Mouse (Mus musculus) splenic B cell, adult 2 months (primary cell): ENCODE data around the gene Tcerg1l.

Experiments
- DNase-seq: peaks from one replicate; pipeline ENCODE4 v3.0.0-alpha.2; 2011; ENCODE audit warnings: low read depth, low spot score
- H3K27me3 ChIP-seq: 2 replicates; pipeline ENCODE4 v1.6.1; 2012; ENCODE audit warnings: mild to moderate bottlenecking, low read length, moderate library complexity, mixed read lengths; ENCODE audit not compliant: control insufficient read depth, poor library complexity, insufficient read depth, severe bottlenecking
- H3K36me3 ChIP-seq: 2 replicates; pipeline ENCODE4 v1.6.1; 2012; ENCODE audit warnings: mild to moderate bottlenecking, low read length, moderate library complexity, mixed read lengths; ENCODE audit not compliant: control insufficient read depth, poor library complexity, insufficient read depth, severe bottlenecking

Gene Tcerg1l

DNA sequence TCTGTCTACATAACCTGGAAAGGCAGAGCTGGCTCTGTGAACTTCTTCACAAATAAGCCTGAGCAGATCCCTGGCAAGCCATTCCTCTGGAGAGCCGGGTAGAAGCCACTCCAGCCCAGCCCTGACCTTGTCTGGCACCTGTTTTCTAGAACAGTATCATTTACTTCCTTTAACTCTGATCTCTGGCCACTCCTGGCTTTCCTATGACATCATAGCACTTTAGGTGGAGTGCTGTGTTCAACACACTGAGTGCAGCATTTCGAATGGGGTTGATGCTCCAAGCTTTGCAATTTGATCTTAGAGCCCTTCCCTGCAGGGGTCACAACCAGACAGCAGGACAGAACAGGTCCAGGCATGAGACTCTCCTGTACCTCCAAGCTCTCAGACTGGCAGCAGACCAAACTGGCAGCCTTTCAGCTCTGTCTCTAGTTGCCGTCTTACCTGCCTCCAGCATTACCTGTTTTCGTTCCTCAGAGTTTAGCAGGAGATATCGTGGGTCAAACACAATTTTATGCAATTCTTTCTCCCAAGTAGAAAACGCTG lies 179.9 kb downstream of the Tcerg1l start:
- H3K27me3 ChIP-seq: no peaks in the 10 kb centered on the region
- no peaks in the 10 kb centered on the region for H3K36me3 ChIP-seq
- no peak for DNase-seq

DNA sequence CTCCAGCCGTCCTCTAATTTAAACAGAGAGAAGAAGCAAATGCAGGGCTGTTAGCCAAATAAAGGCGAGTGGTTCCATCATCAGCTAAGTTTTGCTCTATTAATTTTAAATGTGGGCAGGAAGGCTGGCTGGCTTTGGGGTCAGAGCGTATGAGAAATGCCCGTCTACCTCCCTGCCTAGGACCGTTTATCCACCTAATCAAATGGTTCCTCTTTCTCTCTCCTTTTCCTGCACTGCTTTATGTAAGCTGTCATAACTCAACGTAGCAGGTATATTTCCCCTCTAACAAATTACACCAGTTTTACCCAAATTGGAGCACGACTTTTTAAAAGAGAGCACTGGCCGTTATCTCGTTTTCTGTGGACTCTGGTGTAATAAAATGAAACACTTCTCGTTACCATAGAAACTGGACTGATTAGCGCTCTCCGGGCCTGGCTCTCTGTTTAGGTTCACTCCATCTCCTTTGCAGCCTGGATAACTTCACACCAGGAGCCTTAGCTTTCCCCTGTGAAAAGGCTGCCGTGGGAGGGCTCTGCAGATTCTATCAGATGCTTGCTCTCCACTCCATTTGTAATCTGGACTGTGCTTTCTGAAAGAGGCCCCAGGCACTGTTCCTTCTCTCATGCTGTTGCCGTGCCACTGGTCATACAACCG lies 182.2 kb downstream of the Tcerg1l start:
- no peaks in the 10 kb centered on the region for H3K36me3 ChIP-seq
- DNase-seq: no peak
- H3K27me3 ChIP-seq: no peaks in the 10 kb centered on the region

DNA sequence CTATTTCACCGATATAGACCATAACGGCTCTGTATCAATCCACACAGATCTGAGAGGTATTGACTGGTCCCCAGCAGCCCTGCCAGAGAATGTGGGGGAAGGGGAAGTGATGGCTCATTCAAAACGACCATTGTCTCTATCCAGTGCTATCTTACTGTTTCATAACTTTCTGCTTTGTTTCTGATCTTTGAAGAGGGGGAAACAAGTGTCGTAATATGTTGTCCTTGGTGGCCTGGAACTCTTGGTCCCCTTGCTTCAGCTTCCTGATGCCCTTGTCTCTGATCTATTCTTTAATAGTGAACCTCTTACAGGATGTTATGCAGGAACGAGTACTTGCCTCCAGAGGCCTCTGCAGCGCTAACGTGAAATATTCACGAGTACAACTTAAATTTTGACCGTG lies 182.8 kb downstream of the Tcerg1l start:
- no peak for DNase-seq
- no peaks in the 10 kb centered on the region for H3K27me3 ChIP-seq
- no peaks in the 10 kb centered on the region for H3K36me3 ChIP-seq

DNA sequence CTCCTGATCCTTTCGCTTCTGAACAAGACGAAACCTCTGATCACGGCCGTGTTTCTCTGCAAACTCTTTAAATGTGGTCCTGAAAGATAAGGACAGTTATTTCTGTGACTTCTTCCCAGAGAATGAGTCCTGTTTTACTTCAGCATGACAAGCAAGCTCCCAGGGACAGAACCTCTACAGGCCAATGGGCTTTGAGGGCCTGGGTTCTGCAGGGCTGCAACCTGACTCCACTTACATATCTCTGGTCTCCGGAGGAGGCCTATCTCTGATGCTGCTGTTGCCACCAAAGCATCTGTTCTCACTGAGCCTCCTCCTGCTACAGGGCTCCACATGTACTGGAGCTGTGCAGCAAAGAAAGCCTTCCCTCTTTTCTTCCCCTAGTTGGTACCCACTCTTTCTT lies 187.8 kb downstream of the Tcerg1l start:
- Histone ChIP-seq H3K27me3 (no peaks in the 10 kb centered on the region), H3K36me3 (no peaks in the 10 kb centered on the region)
- no peak for DNase-seq

DNA sequence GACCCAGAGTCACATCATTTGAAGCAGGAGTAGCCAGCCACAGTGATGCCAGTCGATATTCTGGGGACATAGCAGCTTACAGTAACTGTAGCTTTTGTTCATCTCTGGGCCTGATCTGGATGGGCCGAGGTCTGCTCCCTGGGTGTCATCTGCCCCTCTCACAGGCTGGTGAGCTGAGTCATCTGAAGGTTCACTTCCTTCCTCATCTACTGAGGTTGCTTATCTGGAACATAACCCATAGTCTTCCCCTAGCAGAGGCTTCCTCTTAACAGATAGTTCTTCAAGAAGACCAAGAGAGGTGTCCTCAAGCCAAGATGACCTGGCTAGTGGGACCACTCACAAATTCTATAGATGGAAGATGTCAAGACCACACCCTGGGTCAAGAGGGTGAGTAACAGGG lies 192.4 kb downstream of the Tcerg1l start:
- no peak for DNase-seq
- H3K27me3 ChIP-seq: no peaks in the 10 kb centered on the region
- no peaks in the 10 kb centered on the region for H3K36me3 ChIP-seq

DNA sequence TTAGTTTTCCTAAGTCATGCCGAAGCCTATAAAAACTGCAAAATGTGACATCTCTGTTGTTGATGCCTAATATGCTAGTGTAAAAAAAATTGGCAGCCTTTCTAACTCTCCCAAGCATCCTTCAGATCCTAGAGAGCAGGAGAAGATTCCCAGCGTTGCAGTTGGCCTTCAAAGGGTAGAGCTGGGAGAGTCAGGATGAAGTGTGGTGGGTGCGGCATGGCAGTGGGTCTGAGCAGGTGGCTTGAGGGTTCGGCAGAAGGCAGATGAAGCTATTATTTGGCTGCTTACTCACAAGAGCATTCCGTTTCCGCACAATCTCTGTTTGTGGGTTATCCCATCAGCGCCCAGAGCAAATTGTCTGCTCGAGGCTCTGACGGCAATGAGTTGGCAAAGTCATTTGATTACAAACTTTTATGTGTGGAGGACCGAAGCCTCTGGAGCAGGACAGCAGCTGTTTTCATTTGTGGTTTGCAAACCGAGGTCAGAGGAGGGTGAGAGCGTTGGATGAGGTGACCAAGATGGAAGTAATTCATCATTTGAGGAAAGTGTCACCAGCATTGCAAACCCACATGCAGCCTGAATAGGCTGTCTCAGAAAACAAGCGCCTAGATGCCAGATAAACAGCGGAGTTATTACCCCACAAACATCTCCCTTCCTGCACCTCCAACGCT lies 195.2 kb downstream of the Tcerg1l start:
- no peak for DNase-seq
- H3K27me3 ChIP-seq: no peaks in the 10 kb centered on the region
- no peaks in the 10 kb centered on the region for H3K36me3 ChIP-seq

DNA sequence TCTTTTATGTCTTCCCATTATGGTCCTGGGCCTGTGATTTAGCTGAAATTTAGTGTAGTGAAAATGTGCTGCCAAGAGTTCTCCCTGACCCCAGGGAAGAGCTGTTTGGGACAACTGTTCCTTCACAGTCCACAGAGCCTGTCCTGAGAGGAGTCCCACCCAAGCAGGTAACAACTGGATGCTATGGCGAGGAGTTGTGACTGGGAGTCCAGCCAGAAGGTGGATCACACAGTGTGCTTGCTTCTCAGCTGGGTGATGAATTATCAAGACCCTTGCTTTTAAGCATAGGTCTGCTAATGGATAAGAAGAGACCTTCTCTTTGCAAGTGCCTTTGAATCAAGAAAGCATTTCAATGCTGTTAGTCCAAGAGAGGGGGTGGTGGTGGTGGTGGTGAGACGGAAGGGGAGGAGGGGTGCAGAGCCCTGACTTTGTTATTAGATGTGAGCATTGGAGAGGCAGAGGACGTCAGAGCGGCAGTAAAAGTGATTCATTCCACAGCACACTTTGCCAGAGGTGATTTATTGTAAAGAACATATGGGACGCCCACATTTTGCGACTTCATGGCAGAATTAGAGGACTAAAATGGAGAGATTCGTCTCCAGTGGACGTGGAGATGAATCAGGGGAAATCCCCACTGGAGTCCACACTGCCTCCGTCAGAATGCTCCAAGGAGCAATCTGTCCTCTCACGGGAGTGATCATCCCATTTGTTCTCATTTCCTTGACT lies 198.0 kb downstream of the Tcerg1l start:
- no peak for DNase-seq
- no peaks in the 10 kb centered on the region for H3K36me3 ChIP-seq
- no peaks in the 10 kb centered on the region for H3K27me3 ChIP-seq

DNA sequence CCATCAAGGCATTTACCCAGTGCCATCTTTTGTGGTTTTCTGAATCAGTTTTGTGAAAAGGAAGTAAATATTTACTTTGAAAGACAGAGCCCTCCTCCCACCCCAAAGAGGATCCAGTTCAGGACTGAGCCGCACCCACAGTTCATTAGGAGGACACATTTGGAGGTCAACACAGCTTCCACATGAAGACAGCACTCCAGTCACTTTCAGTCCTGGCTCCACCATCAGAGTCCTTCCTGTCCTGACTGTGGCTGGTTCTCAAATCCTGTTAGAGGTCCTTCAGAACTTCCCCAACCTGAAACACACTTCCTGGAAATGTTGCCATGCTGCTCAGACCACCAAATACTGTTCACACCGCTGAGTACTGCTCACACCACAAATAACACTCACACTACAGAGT lies 201.4 kb downstream of the Tcerg1l start:
- Histone ChIP-seq H3K36me3 (no peaks in the 10 kb centered on the region), H3K27me3 (no peaks in the 10 kb centered on the region)
- no peak for DNase-seq

DNA sequence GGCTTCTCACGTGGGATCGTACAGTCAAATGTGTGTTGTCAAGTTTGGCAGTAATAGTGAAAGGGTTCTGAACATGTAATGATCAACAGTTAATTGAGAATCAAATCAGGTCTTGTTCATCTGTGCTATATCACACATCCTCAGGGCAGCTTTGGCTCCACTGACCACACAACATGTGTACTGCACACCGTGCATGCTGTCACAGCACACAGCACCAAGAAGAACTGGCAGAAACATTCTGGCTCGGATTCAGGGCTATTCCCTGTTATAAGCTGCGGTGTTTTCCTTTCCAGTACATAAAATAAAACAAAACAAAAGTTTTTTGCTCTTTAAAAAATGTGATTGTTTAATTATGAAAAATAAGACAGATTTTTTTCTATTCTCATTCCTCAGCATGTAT lies 213.3 kb downstream of the Tcerg1l start:
- DNase-seq: no peak
- no peaks in the 10 kb centered on the region for H3K36me3 ChIP-seq
- H3K27me3 ChIP-seq: no peaks in the 10 kb centered on the region

DNA sequence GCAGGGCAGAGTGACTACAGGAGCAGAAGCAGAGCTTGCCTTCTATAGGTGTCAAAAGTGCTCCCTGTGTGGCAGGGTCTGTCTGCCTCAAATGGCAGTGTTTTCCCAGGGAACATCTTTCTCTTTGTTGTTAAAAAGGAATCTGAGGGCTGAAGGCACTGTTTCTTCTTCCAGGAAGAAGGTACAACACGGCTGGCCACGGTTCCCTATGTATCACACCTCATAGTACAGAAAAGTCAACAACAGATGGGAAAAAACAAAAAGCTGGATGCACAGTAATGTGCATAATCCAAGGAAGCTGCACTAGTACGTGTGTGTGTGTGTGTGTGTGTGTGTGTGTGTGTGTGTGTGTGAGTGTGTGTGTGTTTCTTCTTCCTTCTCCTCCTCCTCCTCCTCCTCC lies 215.3 kb downstream of the Tcerg1l start:
- H3K36me3 ChIP-seq: no peaks in the 10 kb centered on the region
- DNase-seq: no peak
- H3K27me3 ChIP-seq: no peaks in the 10 kb centered on the region

DNA sequence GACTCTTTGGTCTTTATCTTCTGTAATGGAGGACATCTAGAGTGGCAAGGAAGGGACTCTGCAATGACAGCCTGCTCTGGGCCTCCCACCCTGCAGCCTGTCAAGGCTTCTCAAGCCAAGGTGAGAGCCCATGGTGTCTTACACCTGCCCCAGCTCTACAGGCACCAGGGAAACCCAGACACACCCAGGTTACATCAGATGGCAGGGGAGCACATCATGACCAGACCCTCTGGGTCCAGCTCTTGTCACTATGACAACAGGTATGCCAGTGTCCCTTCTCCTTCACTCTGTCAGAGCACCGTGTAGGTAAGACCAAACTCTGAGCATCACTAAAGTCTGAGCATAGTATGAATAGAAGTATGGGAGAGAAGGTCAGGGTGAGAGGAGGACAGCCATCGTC lies 218.9 kb downstream of the Tcerg1l start:
- DNase-seq: no peak
- Histone ChIP-seq H3K36me3 (no peaks in the 10 kb centered on the region), H3K27me3 (no peaks in the 10 kb centered on the region)

DNA sequence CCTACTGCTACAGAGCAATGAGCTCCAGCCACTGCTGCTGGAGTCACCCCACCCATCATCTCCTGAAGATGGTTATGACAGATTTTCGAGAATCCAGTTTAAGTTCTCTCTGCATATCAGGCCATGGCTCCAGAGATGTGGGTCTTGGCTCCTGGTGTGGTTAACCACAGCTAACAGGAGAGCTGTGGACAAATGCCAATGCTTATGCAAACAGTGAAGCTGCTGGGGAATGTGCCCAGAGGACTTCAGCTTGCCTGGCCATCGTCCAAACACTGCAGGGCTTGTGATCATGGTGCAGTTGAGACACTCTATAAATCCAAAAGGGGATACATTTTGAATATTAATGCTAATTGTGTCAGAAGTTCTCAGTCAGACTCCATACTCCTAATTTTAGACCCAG lies 221.5 kb downstream of the Tcerg1l start:
- DNase-seq: no peak
- Histone ChIP-seq H3K27me3 (no peaks in the 10 kb centered on the region), H3K36me3 (no peaks in the 10 kb centered on the region)

DNA sequence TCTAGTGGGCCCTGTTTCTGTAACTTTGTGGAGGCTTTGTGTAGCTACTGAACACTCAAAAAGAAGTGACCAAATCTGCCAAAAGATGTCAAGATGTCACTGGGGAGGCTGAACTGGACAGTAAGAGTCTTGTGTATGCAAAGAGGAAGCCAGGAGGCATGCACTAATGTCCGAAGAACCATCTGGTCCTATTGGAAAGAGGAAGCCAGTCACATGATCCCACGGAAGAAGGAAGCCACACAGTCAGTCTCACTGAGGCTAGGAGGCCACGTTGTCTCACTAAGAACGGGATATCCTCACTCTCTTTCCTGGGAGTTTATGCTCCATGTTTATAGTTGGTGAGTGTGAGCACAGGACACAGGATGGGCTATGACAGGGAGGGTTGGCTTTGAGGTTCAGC lies 227.1 kb downstream of the Tcerg1l start:
- no peaks in the 10 kb centered on the region for H3K36me3 ChIP-seq
- H3K27me3 ChIP-seq: no peaks in the 10 kb centered on the region
- no peak for DNase-seq
